Mouse (Mus musculus) kidney, postnatal 25 days (tissue): Measurements from ENCODE around the gene Ccdc153.

Source experiments
- DNase-seq, 2 experiments: peaks; one replicate each; pipeline ENCODE4 v3.0.0; 2021; ENCODE audit warnings: mixed read lengths in 2 of 2

Gene Ccdc153

GRCm38 (mm10) chr9:44240399-44240798 is at the start of gene Ccdc153:
TSS of gene Ccdc153 (plus strand) at chr9:44240676.
- no peak for DNase-seq

GRCm38 (mm10) chr9:44191166-44191565 is 49.3 kb upstream of the Ccdc153 start:
- DNase-seq = no peak

GRCm38 (mm10) chr9:44192312-44192711 is 48.2 kb upstream of the Ccdc153 start:
- no peak for DNase-seq

GRCm38 (mm10) chr9:44192794-44193193 is 47.7 kb upstream of the Ccdc153 start:
- no peak for DNase-seq

GRCm38 (mm10) chr9:44194000-44194399 is 46.5 kb upstream of the Ccdc153 start:
- DNase-seq = no peak

GRCm38 (mm10) chr9:44196354-44196753 is 44.1 kb upstream of the Ccdc153 start:
- DNase-seq = no peak

- no peak for DNase-seq
These were observed 41.3 kb upstream of the Ccdc153 start for GRCm38 (mm10) chr9:44199166-44199565.

- DNase-seq = peak in 1 of 2 experiments; percentile 10
These were observed 40.9 kb upstream of the Ccdc153 start for GRCm38 (mm10) chr9:44199580-44199979.

- no peak for DNase-seq
These were observed 40.0 kb upstream of the Ccdc153 start for GRCm38 (mm10) chr9:44200458-44200857.

GRCm38 (mm10) chr9:44207840-44208239 is 32.6 kb upstream of the Ccdc153 start:
- no peak for DNase-seq

- DNase-seq = no peak
These were observed 31.1 kb upstream of the Ccdc153 start for GRCm38 (mm10) chr9:44209416-44209815.

- DNase-seq = no peak
These were observed 28.1 kb upstream of the Ccdc153 start for GRCm38 (mm10) chr9:44212406-44212805.

GRCm38 (mm10) chr9:44213538-44213937 is 26.9 kb upstream of the Ccdc153 start:
- no peak for DNase-seq

GRCm38 (mm10) chr9:44225993-44226392 is 14.5 kb upstream of the Ccdc153 start:
- DNase-seq = no peak

GRCm38 (mm10) chr9:44231609-44232008 is 8.9 kb upstream of the Ccdc153 start:
- DNase-seq = no peak

- no peak for DNase-seq
These were observed 7.3 kb upstream of the Ccdc153 start for GRCm38 (mm10) chr9:44233021-44233801.

- DNase-seq = peak; percentile 98 to 99
These were observed 6.5 kb upstream of the Ccdc153 start, which contains the start of gene Cbl for GRCm38 (mm10) chr9:44233802-44234478. TSS of gene Cbl (minus strand) at chr9:44234049.

GRCm38 (mm10) chr9:44234479-44235427 is 5.7 kb upstream of the Ccdc153 start:
- peak; percentile 66 to 78 for DNase-seq

GRCm38 (mm10) chr9:44236601-44237000 is 3.9 kb upstream of the Ccdc153 start:
- DNase-seq = no peak

- peak; percentile 40 to 67 for DNase-seq
These were observed 3.3 kb upstream of the Ccdc153 start for GRCm38 (mm10) chr9:44237128-44237527.

GRCm38 (mm10) chr9:44238501-44239190 is 1.8 kb upstream of the Ccdc153 start:
- DNase-seq = no peak

GRCm38 (mm10) chr9:44239447-44239846 is 1.0 kb upstream of the Ccdc153 start:
- DNase-seq = peak; percentile 51 to 74
